ENCODE assay signal across 21 mouse cellular contexts in the genomic region with DNA sequence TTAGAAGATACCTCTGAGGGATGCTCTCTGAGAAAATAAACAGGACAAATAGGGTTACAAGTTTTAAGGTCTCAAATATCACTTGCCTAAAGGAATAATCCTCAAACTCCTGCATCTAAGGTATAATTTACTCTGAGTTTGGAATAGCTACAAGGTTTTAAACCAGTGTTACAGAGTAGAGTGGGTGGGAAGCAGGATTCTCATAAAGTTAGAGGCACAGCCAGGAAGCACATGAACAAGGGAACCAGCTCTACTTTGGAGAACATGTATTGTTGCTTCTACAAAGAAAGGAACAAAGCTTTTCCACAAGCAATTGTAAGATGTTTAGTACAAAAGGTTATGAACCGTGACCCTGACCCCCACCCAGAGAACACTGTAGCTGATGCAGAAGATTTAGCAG.
"Had no signal": no experiment of that assay in that cellular context is flagged by ENCODE, and none has a peak within 500 bp of the region (broad histone marks: within the 10 kb centered on the region; RNA-seq: fewer than 3 reads in every experiment).

No protein-coding gene starts in this region.

- ATAC-seq: forebrain, embryonic 13.5 days; forebrain, embryonic 14.5 days; forebrain, embryonic 15.5 days; forebrain, embryonic 16.5 days; forebrain, postnatal 0 days had no signal

- H3K4me1 ChIP-seq: embryonic facial prominence, embryonic 10.5 days; embryonic facial prominence, embryonic 12.5 days; embryonic facial prominence, embryonic 13.5 days; embryonic facial prominence, embryonic 15.5 days; forebrain, embryonic 10.5 days; forebrain, embryonic 12.5 days; forebrain, embryonic 13.5 days; forebrain, embryonic 15.5 days had no signal

- H3K36me3 ChIP-seq: embryonic facial prominence, embryonic 10.5 days; embryonic facial prominence, embryonic 12.5 days; embryonic facial prominence, embryonic 13.5 days; embryonic facial prominence, embryonic 15.5 days; forebrain, embryonic 10.5 days; forebrain, embryonic 12.5 days; forebrain, embryonic 15.5 days had no signal

- H3K27ac ChIP-seq: embryonic facial prominence, embryonic 10.5 days; embryonic facial prominence, embryonic 12.5 days; embryonic facial prominence, embryonic 13.5 days; embryonic facial prominence, embryonic 15.5 days; forebrain, embryonic 10.5 days; forebrain, embryonic 12.5 days; forebrain, embryonic 13.5 days; forebrain, embryonic 15.5 days; gastrocnemius, adult 2 months; heart, adult 2 months had no signal

- H3K4me3 ChIP-seq: embryonic facial prominence, embryonic 10.5 days; embryonic facial prominence, embryonic 12.5 days; embryonic facial prominence, embryonic 13.5 days; embryonic facial prominence, embryonic 15.5 days; erythroblast, embryonic 14.5 days; forebrain, embryonic 10.5 days; forebrain, embryonic 12.5 days; forebrain, embryonic 13.5 days; forebrain, embryonic 15.5 days; gastrocnemius, adult 2 months; heart, adult 2 months had no signal

- H3K27me3 ChIP-seq: embryonic facial prominence, embryonic 12.5 days; embryonic facial prominence, embryonic 13.5 days; embryonic facial prominence, embryonic 15.5 days; forebrain, embryonic 12.5 days; forebrain, embryonic 13.5 days; forebrain, embryonic 15.5 days had no signal

- H3K9me3 ChIP-seq: embryonic facial prominence, embryonic 10.5 days; embryonic facial prominence, embryonic 12.5 days; embryonic facial prominence, embryonic 13.5 days; embryonic facial prominence, embryonic 15.5 days; forebrain, embryonic 10.5 days; forebrain, embryonic 12.5 days; forebrain, embryonic 13.5 days; forebrain, embryonic 15.5 days had no signal

- DNase-seq: embryo, embryonic 11 days; forebrain, postnatal 0 days; gastrocnemius, adult 2 months; gastrocnemius, postnatal 10 days; gastrocnemius, postnatal 14 days; gastrocnemius, postnatal 25 days; gastrocnemius, postnatal 36 days; heart, adult 11 months; heart, adult 18-20 months; heart, adult 2 months had no signal
